Mouse (Mus musculus) right cerebral cortex, postnatal 10 days (tissue): ENCODE measurements around the gene Ipo11.
"Not testable (repeated sequence)": the region's sequence is repeated elsewhere in the genome, so short reads cannot be mapped to it uniquely, and the experiment has no call there.

Experiments used
- DNase-seq, 2 experiments: peaks; one replicate each; pipeline ENCODE4 v3.0.0; 2021; ENCODE audit warnings: low spot score in 2 of 2

Gene Ipo11

GRCm38 (mm10) chr13:106936256-106937137, at the start of gene Ipo11:
Gene Ipo11 (minus strand): TSS chr13:106936958.
- DNase-seq: peak; percentile 97

GRCm38 (mm10) chr13:106961496-106961895, 24.7 kb upstream of the Ipo11 start:
- no peak for DNase-seq

GRCm38 (mm10) chr13:106960557-106960956, 23.8 kb upstream of the Ipo11 start:
- no peak for DNase-seq

GRCm38 (mm10) chr13:106958286-106958685, 21.5 kb upstream of the Ipo11 start:
- no peak for DNase-seq

GRCm38 (mm10) chr13:106957554-106957953, 20.8 kb upstream of the Ipo11 start:
- DNase-seq: no peak

- no peak for DNase-seq
Observed at GRCm38 (mm10) chr13:106954880-106955279, 18.1 kb upstream of the Ipo11 start.

GRCm38 (mm10) chr13:106947583-106947982, 10.8 kb upstream of the Ipo11 start:
- no peak for DNase-seq

GRCm38 (mm10) chr13:106946594-106947540, 10.1 kb upstream of the Ipo11 start, which contains the start of gene Dimt1:
Gene Dimt1 (plus strand): TSS chr13:106947127.
- peak; percentile 98 for DNase-seq

GRCm38 (mm10) chr13:106945518-106945917, 8.8 kb upstream of the Ipo11 start:
- DNase-seq: no peak

- no peak for DNase-seq
Observed at GRCm38 (mm10) chr13:106942721-106943120, 6.0 kb upstream of the Ipo11 start.

GRCm38 (mm10) chr13:106941211-106941976, 4.6 kb upstream of the Ipo11 start:
- DNase-seq: peak in 1 of 2 experiments; percentile 12

GRCm38 (mm10) chr13:106937138-106937472, 347 bp upstream of the Ipo11 start:
- DNase-seq: no peak

GRCm38 (mm10) chr13:106935871-106936255, 895 bp downstream of the Ipo11 start:
- no peak for DNase-seq

GRCm38 (mm10) chr13:106929201-106929600, 7.6 kb downstream of the Ipo11 start:
- DNase-seq: no peak

GRCm38 (mm10) chr13:106928296-106928695, 8.5 kb downstream of the Ipo11 start:
- DNase-seq: no peak

- not testable (repeated sequence) for DNase-seq
Observed at GRCm38 (mm10) chr13:106925921-106926320, 10.8 kb downstream of the Ipo11 start.

- DNase-seq: no peak
Observed at GRCm38 (mm10) chr13:106918322-106919050, 18.3 kb downstream of the Ipo11 start.

- no peak for DNase-seq
Observed at GRCm38 (mm10) chr13:106913125-106913736, 23.5 kb downstream of the Ipo11 start.

- no peak for DNase-seq
Observed at GRCm38 (mm10) chr13:106910096-106910495, 26.7 kb downstream of the Ipo11 start.

- DNase-seq: no peak
Observed at GRCm38 (mm10) chr13:106907273-106907672, 29.5 kb downstream of the Ipo11 start.
